Mouse (Mus musculus) right cerebral cortex, adult 2 months (tissue): ENCODE data around the gene Tmem234.

Source experiments
- DNase-seq, 2 experiments: peaks; one replicate each; pipeline ENCODE4 v3.0.0; 2021 to 2022; ENCODE audit warnings: low spot score in 2 of 2

Tmem234 gene

GRCm38 (mm10) chr4:129622120-129622802 is 21.8 kb downstream of the Tmem234 start:
- DNase-seq: no peak

GRCm38 (mm10) chr4:129622803-129623535 is 22.5 kb downstream of the Tmem234 start:
- DNase-seq: no peak

GRCm38 (mm10) chr4:129623681-129624091 is 23.2 kb downstream of the Tmem234 start, which contains the start of gene Ccdc28b:
Gene Ccdc28b (minus strand): TSS chr4:129623947.
- peak; percentile 68 to 70 for DNase-seq

- DNase-seq: peak; percentile 87
Observed at GRCm38 (mm10) chr4:129624281-129625028, 24.0 kb downstream of the Tmem234 start.

- DNase-seq: peak; percentile 60 to 69
Observed at GRCm38 (mm10) chr4:129625029-129625370, 24.5 kb downstream of the Tmem234 start.

- no peak for DNase-seq
Observed at GRCm38 (mm10) chr4:129625496-129625895, 25.0 kb downstream of the Tmem234 start.

- no peak for DNase-seq
Observed at GRCm38 (mm10) chr4:129626035-129626434, 25.6 kb downstream of the Tmem234 start.

- no peak for DNase-seq
Observed at GRCm38 (mm10) chr4:129630944-129631343, 30.5 kb downstream of the Tmem234 start.

GRCm38 (mm10) chr4:129631867-129632266 is 31.4 kb downstream of the Tmem234 start:
- DNase-seq: no peak

GRCm38 (mm10) chr4:129633852-129634251 is 33.4 kb downstream of the Tmem234 start:
- no peak for DNase-seq

- DNase-seq: no peak
Observed at GRCm38 (mm10) chr4:129639221-129639620, 38.8 kb downstream of the Tmem234 start.

- no peak for DNase-seq
Observed at GRCm38 (mm10) chr4:129640101-129640637, 39.7 kb downstream of the Tmem234 start.

GRCm38 (mm10) chr4:129640638-129641467 is 40.4 kb downstream of the Tmem234 start, which contains the start of gene Txlna:
Gene Txlna (minus strand): TSS chr4:129641065.
- peak; percentile 98 for DNase-seq

GRCm38 (mm10) chr4:129641756-129642155 is 41.3 kb downstream of the Tmem234 start:
- no peak for DNase-seq

- DNase-seq: peak in 1 of 2 experiments; percentile 23
Observed at GRCm38 (mm10) chr4:129645204-129645603, 44.7 kb downstream of the Tmem234 start.

GRCm38 (mm10) chr4:129648656-129649055 is 48.2 kb downstream of the Tmem234 start:
- DNase-seq: no peak

GRCm38 (mm10) chr4:129650359-129650758 is 49.9 kb downstream of the Tmem234 start:
- DNase-seq: no peak

GRCm38 (mm10) chr4:129654770-129655169 is 54.3 kb downstream of the Tmem234 start:
- DNase-seq: no peak

- no peak for DNase-seq
Observed at GRCm38 (mm10) chr4:129661584-129661983, 61.1 kb downstream of the Tmem234 start.

GRCm38 (mm10) chr4:129662255-129662813 is 61.9 kb downstream of the Tmem234 start:
- DNase-seq: no peak
